Mouse (Mus musculus): ENCODE results near the gene Olfr122. TPM values are rescaled to one million over a fixed set of nuclear protein-coding genes. Genes with fewer than 3 reads are reported as not detected.

The Olfr122 gene
- polyA plus RNA-seq (2015; fragmentation: Nextera tagmentation; extraction: Ambion mirVana): not detected in 2 replicates

DNA sequence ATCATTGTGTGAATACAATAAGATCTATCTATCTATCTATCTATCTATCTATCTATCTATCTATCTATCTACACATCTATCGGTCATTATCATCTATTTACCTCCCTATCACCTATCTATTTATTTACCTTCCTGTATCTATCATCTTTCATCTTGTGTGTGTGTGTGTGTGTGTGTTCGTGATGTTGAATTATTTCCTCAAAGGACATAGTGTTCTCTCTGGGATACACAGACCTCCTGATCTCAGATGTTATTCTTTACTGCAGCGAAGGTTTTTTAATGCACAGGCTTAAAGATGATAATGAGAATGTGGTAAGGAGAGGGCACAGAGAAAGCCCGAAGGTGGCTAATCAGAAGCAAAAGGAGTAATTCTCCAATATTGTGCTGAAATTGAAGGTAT, at the start of gene Olfr122:
Gene Olfr122, plus strand, starts transcription at position 301 of the 400 bp plus-strand sequence.
- 94% methylated on average over 4 of the region's 4 CpGs for WGBS
- Histone ChIP-seq H3K9me3 (no peaks in the 10 kb centered on the region), H3K27me3 (no peaks in the 10 kb centered on the region), H3K36me3 (no peaks in the 10 kb centered on the region), H3K4me3 (no peak within 1 kb of the TSS), H3K4me1 (replicated peaks) (no peaks in the 10 kb centered on the region), H3K9ac (no peak within 1 kb of the TSS), H3K27ac (no peak within 1 kb of the TSS), H3K4me2 (no peak within 1 kb of the TSS)
- ATAC-seq (ENCODE audit: low FRiP score): no peak

DNA sequence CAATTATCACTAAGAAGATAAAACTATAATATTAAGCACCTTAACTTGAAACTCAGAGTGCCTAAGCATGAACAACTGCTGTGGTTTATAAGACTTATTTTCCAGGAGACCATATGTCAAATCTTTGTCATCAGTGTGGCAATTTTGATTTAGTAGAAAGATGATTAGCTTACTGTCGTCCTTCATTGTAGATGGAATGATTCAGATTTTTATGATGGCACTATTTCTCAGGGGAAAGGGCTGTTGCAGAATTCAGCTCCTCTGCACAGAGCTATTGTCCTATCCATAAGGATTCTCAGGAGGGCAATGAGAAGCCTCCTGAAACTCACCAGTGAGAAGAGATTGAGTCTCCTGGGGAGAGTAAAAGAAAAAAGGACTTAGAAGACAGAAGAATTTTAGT, 46.9 kb upstream of the Olfr122 start, which contains the start of gene Olfr120:
Gene Olfr120, plus strand, starts transcription at position 301 of the 400 bp plus-strand sequence.
- WGBS: 69% methylated on average over 1 of the region's 1 CpGs
- no peaks in the 10 kb centered on the region for H3K9me3 ChIP-seq

DNA sequence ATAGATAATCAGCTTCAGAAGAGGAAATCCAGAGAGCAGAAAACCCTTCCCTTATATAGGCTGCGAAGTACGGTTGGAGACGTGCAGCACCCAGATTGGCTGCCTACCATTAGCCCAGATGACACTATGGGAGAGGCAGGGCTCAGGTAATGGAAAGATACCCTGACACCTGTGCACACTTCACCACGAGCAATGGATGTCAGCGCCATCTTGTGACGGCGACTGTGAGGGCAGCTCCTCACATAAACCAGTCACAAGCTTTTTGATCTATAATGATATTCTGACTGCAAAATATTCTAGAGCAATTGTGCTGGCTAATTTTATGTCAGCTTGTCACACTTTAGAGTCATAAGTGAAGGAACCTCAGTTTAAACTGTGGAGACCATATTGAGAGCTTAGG, 30.3 kb upstream of the Olfr122 start:
- H3K4me3 ChIP-seq: no peak overlapping the region
- no peaks in the 10 kb centered on the region for H3K36me3 ChIP-seq
- H3K4me2 ChIP-seq: no peak overlapping the region
- no peaks in the 10 kb centered on the region for H3K4me1 ChIP-seq (replicated peaks)
- no peak for ATAC-seq (ENCODE audit: low FRiP score)
- no peaks in the 10 kb centered on the region for H3K27me3 ChIP-seq
- no peaks in the 10 kb centered on the region for H3K9me3 ChIP-seq
- H3K9ac ChIP-seq: no peak overlapping the region
- 62% methylated on average over 7 of the region's 7 CpGs for WGBS
- no peak overlapping the region for H3K27ac ChIP-seq

More for the DNA sequence above, 46.9 kb upstream of the Olfr122 start, which contains the start of gene Olfr120:
- Histone ChIP-seq H3K4me3 (no peak within 1 kb of the TSS), H3K4me2 (no peak within 1 kb of the TSS), H3K36me3 (no peaks in the 10 kb centered on the region), H3K27ac (no peak within 1 kb of the TSS), H3K9ac (no peak within 1 kb of the TSS), H3K27me3 (no peaks in the 10 kb centered on the region), H3K4me1 (replicated peaks) (no peaks in the 10 kb centered on the region)
- ATAC-seq (ENCODE audit: low FRiP score): no peak

DNA sequence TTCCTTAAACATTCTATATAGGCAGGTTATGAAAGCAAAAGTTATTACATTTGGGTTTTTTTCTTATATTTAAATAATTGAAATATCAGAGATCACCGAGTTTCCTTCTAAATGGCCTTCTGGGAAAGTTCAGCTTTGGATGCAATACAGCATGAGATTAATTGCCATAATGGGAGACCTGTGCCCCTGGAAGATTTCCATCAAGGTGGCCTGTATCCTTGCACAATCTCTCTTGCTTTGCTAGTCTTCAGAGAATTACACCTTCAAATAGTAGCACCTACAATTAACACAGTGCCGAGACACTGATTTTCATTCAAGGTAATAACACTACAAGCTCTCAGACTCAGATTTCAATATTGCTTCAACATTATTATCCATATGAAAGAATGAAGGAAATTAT, 24.8 kb downstream of the Olfr122 start, which contains the start of gene Olfr123:
Gene Olfr123, plus strand, starts transcription at position 301 of the 400 bp plus-strand sequence.
- H3K4me3 ChIP-seq: no peak within 1 kb of the TSS
- no peaks in the 10 kb centered on the region for H3K27me3 ChIP-seq
- ATAC-seq (ENCODE audit: low FRiP score): no peak
- 95% methylated on average over 2 of the region's 2 CpGs for WGBS
- H3K9me3 ChIP-seq: no peaks in the 10 kb centered on the region
- no peak within 1 kb of the TSS for H3K27ac ChIP-seq
- no peak within 1 kb of the TSS for H3K4me2 ChIP-seq
- no peaks in the 10 kb centered on the region for H3K36me3 ChIP-seq
- H3K9ac ChIP-seq: no peak within 1 kb of the TSS
- H3K4me1 ChIP-seq (replicated peaks): no peaks in the 10 kb centered on the region

DNA sequence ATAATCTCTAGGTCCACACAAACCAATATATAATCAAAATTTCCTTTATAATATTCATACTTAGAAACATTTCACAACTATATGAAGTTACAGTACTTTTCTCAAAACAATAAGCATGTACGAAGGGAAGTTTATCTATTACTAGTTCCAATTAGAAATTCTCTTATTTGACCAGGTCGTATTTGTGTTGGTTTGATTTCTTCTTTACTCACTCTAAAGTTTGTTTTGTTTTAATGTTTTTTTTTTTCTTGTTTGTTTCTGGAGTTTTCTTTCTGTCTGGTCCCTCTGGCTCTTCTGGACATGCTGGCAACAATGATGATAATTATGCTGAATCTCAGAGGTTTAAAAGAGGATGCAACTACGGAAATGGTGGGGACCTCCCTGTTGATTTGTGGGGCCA, 31.2 kb downstream of the Olfr122 start, which contains the start of gene Olfr124:
Gene Olfr124, plus strand, starts transcription at position 301 of the 400 bp plus-strand sequence.
- H3K9me3 ChIP-seq: no peaks in the 10 kb centered on the region
- H3K9ac ChIP-seq: no peak within 1 kb of the TSS
- no peak within 1 kb of the TSS for H3K4me3 ChIP-seq
- no peaks in the 10 kb centered on the region for H3K27me3 ChIP-seq
- no peak within 1 kb of the TSS for H3K4me2 ChIP-seq
- H3K27ac ChIP-seq: no peak within 1 kb of the TSS
- ATAC-seq (ENCODE audit: low FRiP score): no peak
- no peaks in the 10 kb centered on the region for H3K4me1 ChIP-seq (replicated peaks)
- 90% methylated on average over 3 of the region's 3 CpGs for WGBS
- H3K36me3 ChIP-seq: no peaks in the 10 kb centered on the region

Other genes with a start within 250 kb of the Olfr122 start
- gene Olfr112, start 199.2 kb upstream of the Olfr122 start, polyA plus RNA-seq (2015; fragmentation: Nextera tagmentation; extraction: Ambion mirVana): not detected in 2 replicates
- not detected in 2 replicates for gene Olfr113, start 190.9 kb upstream of the Olfr122 start, polyA plus RNA-seq (2015; fragmentation: Nextera tagmentation; extraction: Ambion mirVana)
- gene Olfr114, start 175.9 kb upstream of the Olfr122 start, polyA plus RNA-seq (2015; fragmentation: Nextera tagmentation; extraction: Ambion mirVana): not detected in 2 replicates
- not detected in 2 replicates for gene Olfr115, start 141.5 kb upstream of the Olfr122 start, polyA plus RNA-seq (2015; fragmentation: Nextera tagmentation; extraction: Ambion mirVana)
- gene Olfr116, start 141.4 kb upstream of the Olfr122 start, polyA plus RNA-seq (2015; fragmentation: Nextera tagmentation; extraction: Ambion mirVana): not detected in 2 replicates
- gene Olfr117, start 104.8 kb upstream of the Olfr122 start, polyA plus RNA-seq (2015; fragmentation: Nextera tagmentation; extraction: Ambion mirVana): not detected in 2 replicates
- not detected in 2 replicates for gene Olfr118, start 101.6 kb upstream of the Olfr122 start, polyA plus RNA-seq (2015; fragmentation: Nextera tagmentation; extraction: Ambion mirVana)
- not detected in 2 replicates for gene Olfr119, start 72.0 kb upstream of the Olfr122 start, polyA plus RNA-seq (2015; fragmentation: Nextera tagmentation; extraction: Ambion mirVana)
- gene Olfr120, start 46.8 kb upstream of the Olfr122 start, polyA plus RNA-seq (2015; fragmentation: Nextera tagmentation; extraction: Ambion mirVana): not detected in 2 replicates
- not detected in 2 replicates for gene Olfr121, start 19.8 kb upstream of the Olfr122 start, polyA plus RNA-seq (2015; fragmentation: Nextera tagmentation; extraction: Ambion mirVana)
- gene Olfr123, start 24.9 kb downstream of the Olfr122 start, polyA plus RNA-seq (2015; fragmentation: Nextera tagmentation; extraction: Ambion mirVana): not detected in 2 replicates
- gene Olfr124, start 31.3 kb downstream of the Olfr122 start, polyA plus RNA-seq (2015; fragmentation: Nextera tagmentation; extraction: Ambion mirVana): not detected in 2 replicates
- gene Olfr125, start 64.3 kb downstream of the Olfr122 start, polyA plus RNA-seq (2015; fragmentation: Nextera tagmentation; extraction: Ambion mirVana): not detected in 2 replicates
- gene Olfr126, start 78.9 kb downstream of the Olfr122 start, polyA plus RNA-seq (2015; fragmentation: Nextera tagmentation; extraction: Ambion mirVana): not detected in 2 replicates
- gene Olfr127, start 131.8 kb downstream of the Olfr122 start, polyA plus RNA-seq (2015; fragmentation: Nextera tagmentation; extraction: Ambion mirVana): not detected in 2 replicates
- gene Olfr128, start 151.9 kb downstream of the Olfr122 start, polyA plus RNA-seq (2015; fragmentation: Nextera tagmentation; extraction: Ambion mirVana): not detected in 2 replicates
- gene Olfr761, start 184.5 kb downstream of the Olfr122 start, polyA plus RNA-seq (2015; fragmentation: Nextera tagmentation; extraction: Ambion mirVana): not detected in 2 replicates

Data from hindbrain, embryonic 13.5 days (tissue).